Mouse (Mus musculus) layer of hippocampus, postnatal 36 days (tissue): ENCODE data around the gene Maf. TPM values are rescaled to one million over a fixed set of nuclear protein-coding genes. Genes with fewer than 3 reads are reported as not detected.

ENCODE experiments used
- DNase-seq, 2 experiments: peaks; one replicate each; pipeline ENCODE4 v3.0.0; 2022
- total RNA-seq, 2 experiments: library from RNA; stranded (reverse); gene quantifications; 2 replicates each; pipeline ENCODE4 v1.2.3; 2021

Maf gene
- 10 to 100 TPM; 18.5 to 19.5 TPM for total RNA-seq

DNA sequence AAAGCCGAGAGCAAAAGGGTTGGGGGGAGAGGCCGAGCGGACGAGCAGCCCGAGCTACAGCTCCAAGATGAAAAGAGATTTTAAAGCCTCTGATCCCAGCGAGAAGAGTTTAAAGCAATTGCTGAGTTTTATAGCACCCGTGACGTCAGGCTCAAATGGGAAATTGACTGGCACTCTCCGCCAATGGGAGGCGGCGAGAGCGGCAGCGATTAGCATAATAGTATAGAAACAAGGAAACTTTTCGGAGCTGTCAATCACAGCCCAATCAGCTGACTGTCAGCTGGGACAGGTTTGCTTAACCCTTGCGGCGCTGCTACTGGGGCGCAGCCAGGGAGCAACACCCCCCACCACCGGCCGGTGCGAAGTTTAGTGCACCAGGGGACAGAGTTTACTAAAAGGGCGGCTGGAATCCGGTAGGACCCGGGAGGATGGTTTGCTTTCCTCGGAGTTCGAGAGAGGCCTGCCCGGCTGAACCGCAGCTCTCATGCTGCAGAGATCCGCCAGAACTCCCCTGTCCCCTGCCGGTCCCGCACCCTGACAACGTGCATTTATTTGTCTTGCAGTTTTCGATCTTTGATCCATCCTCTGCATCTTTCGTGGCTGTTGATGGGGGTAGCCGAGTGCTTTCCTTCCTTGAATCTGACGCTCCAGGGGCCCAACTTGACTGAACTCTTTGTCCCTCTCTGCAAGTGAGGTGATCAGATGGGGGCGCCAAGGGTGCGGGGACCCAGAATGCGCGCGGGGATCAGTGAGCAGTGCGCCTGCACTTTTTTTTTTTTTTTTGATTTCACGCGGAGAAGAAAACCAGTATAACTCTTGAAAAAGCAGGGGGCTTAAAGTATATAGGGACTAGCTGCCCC, at the start of gene Maf:
Gene Maf (minus strand): TSS at position 64 of the 860 bp plus-strand sequence.
- peak; percentile 61 to 66 for DNase-seq

DNA sequence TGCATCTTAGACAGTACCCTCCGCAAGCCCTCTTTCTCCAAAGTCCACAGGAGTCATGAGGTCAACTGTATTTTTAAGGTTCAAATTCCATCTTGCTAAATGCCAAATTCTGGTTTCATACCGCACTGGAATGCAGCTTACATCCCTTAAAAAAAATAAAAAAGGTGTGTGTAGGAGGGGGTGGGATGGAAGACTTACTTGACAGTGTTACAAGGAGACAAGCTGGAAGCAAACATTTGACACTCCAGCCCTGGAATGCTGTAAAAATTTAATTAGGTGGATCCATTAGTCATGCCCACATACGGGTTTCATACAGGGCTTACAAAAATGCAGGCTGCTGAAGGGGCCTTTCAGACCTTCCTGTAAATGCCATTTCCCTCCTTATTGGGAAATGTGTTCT, 49.4 kb upstream of the Maf start:
- DNase-seq, result no peak

DNA sequence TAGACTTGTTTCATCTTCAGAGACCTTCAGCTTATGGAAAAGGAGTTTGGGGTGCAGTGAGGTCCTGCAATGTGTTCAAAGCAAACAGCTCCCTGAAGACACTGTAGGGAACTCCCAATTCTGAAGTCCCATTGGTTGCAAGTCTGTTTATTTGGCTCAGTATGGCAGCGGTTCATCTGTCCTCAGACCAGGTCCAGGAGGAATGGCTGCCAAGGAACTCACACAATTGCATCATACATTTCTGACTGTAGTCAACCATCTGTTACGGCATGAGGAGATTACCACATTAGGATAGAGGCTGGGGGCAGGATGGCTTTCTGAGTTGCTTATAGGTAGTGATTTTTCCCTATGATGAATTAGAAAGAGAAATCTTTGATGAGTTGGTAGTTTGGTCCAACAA, 48.4 kb upstream of the Maf start:
- no peak for DNase-seq

DNA sequence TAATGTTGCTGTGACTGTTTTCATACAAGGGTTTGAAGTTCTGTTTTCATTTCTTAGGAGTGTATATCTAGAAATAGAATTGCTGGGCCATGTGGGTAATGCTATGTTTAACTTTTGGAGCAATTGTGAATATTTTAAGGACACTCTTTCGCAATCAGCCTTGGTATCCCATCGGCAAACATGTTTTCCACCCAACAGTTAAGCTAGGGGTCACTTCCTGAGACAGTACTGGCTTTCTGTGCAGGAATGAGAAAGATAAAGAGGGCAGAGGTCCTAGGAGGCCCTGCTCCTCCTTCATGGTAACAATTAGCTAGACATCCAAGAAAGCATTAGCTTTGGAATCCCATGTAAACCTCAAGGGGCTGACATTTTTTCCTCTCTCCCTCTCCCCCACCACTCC, 47.1 kb upstream of the Maf start:
- DNase-seq, result no peak

DNA sequence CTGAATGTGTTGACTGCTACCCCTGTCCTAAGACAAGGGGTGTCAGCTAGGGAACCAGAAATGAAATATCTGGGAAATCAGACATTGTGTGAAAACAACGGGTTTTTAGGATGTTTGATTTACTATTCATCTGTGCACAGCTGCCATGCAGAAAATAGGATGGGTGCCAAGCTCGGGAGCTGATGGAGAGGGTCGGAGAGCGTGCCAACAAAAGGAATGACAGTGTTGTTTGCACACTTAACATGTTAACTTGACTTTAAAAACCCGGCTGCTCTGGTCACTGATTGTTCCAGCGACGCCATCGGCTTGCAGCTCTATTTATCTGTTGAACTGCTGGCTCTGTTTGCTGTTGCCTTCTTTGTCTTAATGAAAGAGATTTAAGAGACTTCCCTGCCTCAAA, 46.2 kb upstream of the Maf start:
- DNase-seq, result no peak

DNA sequence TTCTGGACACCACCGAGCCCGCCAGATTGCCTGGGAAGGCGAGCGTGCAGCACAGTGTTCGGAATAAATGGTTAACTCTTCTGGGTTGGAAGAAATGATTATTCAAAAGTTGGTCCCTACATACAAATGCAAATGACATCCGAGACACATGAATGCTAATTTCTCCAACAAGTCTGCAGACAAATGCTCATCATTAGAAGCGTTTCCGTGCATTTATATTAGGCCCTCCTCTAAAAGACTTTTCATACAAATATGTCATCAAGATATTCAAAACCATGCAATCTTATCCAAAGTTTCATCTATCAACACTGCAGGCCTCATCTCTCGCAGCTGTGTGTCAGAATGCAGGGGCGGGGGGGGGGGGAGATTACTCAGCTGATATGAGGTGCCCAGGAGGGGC, 39.8 kb upstream of the Maf start:
- no peak for DNase-seq

DNA sequence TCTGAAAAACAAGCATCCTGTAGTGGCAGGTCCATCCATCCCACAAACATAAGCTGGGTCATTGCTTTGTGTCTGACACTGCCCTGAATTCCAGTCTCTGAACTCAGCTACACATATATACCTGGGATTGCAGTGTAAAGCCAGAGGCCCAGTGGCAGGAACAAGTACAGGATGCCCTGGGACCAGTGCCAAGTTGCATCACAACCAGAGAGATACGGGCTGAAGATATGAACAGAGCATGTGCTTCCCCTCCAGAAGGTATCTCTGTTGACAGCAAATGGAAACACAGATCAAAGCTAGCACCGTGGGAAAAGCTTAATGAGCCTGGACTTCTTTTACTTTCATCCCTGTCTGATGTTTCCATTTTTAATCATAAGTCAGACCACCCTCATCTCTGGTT, 38.1 kb upstream of the Maf start:
- DNase-seq, result no peak

DNA sequence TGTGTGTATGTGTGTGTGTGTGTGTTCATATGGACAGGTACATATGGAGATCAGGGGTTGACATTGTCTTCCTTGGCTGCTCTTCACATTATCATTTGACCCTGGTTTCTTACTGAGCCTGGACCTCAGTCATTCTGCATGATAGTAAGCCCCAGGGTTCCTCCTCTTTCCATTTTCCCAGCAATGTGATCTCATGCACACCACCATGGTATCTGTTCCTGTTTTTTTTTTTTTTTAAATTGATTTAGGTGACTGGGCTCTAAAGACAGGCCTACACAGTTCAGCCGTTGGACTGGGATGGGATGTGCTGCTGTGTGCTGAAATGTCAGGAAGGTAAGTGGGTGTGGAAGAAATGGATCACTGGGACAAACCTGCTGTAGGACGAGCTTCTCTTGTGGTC, 35.8 kb upstream of the Maf start:
- no peak for DNase-seq

DNA sequence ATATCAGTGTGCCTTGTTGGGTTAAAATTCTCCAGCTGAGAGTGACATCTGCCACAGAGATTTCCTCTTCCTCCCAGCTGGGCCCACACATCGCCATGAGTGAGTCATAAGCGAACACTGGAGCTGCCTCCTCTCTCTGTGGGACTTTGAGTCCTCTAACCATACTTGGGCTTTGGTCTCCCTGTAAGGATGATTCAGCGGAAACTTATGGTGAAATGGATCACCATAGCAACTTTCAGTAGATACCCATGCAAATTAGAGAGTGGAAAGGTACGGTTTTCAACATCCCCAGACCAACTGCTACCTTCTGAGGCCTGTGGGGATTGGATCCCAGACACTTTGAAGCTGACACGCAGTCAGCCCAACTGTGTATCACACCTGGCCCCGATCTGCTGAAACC, 35.1 kb upstream of the Maf start:
- DNase-seq, result no peak

DNA sequence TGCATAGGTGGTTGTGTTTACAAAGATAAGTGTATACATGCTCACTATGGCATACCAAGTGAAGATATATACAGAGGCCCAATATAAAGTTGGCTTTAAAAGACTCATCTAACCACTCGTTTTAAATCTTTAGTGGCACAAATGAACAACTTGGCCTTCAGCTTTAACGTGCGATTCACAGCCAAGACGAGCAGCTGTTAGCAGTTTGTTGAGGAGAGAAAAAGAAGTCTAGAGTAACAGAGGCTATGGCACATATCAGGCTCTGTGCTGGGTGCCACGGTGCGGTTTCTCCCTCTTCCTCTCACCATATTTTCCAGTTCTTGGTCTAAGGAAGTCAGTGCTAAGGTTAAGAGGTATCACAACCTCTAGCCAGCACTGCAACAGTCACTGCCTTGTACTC, 34.4 kb upstream of the Maf start:
- DNase-seq, result no peak

DNA sequence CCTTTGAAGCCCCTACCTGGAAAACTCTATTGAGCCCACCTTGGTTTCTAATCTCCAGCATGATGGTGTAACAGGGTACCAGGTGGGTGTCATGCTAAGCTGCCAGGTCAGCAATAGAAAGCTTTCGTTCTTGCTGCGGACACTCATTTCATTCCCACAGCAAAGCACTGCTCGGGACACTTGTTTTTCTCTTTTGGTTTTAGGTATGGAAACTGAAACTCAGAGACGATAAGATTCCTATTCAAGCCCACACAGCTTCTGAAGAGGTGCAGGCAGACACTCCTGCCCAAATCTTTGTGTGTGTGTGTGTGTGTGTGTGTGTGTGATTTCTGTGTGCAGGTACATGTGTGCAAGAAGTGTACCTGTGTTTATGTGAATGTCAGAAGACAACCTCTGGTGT, 32.2 kb upstream of the Maf start:
- DNase-seq, result no peak

DNA sequence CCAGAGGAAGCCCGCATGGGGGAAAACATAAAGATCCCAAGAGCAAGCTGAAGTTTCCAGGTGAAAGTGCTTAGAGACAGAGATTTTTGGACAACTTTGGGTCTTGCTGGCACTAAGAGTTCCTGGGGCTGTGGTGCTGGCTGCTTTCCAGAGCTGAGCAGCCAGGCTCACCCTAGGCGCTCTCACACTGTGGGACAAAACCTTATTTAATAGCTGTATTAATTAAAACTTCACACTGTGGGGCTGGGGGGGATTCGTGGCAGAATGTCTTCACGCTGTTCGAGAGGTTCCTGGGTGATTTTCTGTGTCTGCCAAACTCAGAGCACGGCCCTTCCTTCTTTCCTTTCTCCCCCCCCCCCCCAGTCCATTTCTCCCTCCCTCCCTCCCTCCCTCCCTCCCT, 24.8 kb upstream of the Maf start:
- no peak for DNase-seq

DNA sequence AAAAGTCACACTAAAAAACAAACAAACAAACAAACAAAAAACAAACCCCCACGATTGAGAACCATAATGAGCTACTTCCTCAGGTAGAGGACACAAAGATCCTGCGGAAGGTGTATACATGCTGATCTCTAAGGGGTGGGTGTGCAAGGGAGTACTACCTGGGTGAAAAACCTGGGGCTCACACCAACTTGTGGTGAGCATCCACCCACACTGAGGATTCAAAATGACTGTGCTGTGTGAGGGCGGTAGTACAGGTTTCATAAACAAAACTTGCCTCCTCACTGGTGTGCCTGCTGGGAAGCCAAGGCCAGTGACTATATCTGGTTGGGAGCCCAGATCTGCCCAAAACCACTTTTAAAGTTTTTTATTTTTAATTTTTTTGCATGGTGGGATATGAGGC, 19.2 kb upstream of the Maf start:
- no peak for DNase-seq

DNA sequence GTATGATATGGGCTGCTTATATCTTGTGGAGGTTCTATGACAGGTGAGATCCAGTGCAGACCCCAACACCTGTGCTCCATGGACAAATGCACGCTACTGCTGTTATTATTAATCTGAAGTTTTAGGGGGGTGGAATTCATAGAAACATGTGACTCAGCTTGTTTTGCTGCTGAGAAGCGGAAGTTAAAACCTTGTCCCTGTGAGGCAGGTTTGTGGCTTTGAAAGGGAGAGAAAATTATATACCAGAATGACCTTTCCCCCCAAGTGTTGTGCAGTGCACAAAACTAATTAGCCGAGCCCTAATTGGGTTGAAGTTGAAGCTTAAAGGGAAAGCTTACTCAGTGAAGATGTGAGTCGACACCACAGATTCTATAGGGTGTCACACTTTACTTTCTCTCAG, 18.6 kb upstream of the Maf start:
- no peak for DNase-seq

DNA sequence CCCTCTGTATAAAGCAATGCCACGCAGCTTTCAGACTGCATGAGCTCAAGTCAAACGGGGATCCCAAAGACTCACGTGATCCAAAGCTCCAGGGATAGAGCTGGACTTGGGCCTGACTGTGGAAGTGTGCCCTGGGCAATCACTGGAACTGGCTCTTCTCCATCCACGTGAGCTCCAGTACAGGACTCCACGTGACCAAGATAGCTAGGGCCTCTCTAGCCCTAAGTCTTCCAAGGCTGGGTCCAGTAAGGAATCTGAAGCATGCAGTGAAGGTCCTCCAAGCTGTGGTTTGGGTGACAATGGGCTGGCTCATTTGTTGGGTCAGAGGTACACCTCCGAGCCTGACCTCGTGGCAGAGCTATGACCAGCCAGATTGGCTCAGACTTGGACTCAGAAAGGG, 11.5 kb upstream of the Maf start:
- DNase-seq, result no peak

DNA sequence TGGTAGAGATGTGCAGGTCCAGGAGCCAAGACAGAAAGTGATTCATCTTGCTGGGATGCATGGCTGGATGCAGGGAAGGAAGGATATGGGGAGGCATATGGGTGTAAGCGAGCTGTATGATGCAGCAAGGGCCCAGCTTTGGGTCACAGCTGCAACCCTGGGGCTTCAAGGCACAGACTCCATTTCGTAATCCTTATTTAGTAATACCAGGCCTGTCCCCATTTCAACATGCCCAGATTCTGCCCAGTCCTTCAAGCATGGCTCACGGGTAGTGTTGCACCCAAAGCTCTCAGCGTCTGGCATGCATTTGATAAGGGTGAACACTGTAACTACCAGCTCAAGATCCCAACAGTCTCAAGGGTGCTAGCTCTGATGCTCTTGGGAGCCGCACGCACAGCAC, 11.0 kb upstream of the Maf start:
- DNase-seq, result no peak

DNA sequence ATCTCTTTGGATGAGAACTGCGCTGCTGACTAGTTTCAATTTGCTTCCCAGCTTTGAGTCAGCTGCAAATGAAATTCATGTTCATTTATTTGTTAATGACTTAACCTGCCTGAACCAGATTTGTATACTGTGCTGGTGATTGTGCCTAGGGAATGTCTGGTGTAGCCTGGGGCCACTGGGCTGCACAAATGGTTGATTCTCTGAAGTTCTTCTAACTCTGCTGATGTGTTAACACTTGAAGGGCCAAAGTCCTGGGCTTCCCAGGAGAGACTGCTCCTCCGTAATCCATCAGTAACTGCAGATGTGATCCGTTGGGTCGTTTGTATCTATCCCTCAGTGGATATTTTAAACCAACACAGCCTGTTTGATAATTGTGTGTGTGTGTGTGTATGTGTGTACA, 7.7 kb upstream of the Maf start:
- no peak for DNase-seq

DNA sequence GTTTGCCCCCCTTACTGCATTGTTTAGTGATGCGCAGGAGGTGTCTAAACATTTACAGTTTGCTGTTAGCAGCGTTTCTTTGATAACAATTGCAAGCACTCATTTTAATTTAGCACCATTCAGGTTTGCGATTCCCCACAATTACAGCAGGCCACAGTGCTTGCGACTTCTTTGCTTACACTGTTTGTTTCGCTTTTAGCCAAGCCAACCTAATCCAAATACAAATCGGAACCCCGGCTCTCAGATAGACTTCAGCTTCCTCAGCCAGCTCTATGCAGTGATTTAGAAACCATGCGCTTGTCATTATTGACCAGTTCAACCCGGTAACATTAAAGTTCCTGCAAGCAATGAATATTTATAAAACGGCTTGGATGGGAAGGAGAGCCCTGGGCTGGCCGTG, 3.5 kb upstream of the Maf start:
- no peak for DNase-seq

DNA sequence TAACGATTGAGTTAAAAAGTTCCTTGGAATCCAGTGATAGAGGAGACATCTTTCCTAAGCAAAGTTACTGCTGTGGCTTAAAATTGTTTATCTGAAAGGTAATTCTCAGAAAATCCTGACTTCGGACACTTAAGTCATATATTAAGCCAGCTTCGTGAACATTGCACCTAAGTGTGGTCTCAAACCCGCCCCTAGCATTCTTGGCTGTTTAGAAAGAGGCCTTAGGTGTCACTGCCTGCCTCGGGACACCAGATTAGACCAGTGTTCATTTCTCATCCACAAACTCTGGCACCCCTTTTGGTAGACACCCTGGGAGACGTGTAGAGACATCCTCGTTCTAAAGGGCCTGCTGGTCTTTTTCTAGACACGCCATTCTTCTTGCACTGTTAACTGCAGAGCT, 2.3 kb upstream of the Maf start:
- DNase-seq, result no peak

DNA sequence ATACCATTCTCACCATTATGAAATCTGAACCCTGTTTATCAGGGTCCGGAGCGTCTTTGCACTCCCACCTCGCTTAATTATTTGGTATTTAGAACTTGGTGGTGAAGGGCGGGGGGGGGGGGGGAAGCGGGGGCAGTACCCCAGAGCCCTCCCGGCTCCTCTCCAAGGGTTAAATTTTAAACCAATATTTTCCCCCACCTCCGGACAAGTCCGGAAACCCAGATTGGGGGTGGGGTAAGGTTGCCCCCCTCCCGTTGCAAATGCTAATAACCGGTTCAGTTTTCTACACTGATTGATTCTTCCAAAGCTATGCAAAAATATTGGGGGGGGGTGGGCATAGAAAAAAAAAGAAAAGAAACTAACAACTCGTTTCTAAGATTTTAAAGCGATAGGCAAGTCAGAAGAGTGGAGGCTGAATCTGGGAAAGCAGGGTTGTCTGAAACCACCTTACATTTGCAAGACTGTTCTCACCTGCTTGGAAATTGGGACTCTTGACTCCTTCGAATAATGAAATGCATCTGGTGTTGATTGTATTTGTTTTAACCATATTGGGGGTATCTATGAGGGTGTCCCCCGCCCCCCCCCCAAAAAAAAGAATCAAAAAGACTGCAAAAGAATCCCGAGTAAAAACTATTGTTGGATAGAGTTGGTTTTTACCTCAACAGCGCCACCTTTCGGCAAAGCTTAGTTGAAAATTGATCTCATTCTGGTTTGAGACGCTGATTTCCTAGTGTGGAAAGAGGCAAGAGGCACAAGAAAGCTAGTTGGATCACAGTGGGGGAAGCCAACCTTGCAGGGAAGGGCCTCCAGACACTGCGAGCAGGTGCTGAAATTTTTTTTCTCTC, 1.6 kb upstream of the Maf start:
- peak; percentile 46 to 69 for DNase-seq

DNA sequence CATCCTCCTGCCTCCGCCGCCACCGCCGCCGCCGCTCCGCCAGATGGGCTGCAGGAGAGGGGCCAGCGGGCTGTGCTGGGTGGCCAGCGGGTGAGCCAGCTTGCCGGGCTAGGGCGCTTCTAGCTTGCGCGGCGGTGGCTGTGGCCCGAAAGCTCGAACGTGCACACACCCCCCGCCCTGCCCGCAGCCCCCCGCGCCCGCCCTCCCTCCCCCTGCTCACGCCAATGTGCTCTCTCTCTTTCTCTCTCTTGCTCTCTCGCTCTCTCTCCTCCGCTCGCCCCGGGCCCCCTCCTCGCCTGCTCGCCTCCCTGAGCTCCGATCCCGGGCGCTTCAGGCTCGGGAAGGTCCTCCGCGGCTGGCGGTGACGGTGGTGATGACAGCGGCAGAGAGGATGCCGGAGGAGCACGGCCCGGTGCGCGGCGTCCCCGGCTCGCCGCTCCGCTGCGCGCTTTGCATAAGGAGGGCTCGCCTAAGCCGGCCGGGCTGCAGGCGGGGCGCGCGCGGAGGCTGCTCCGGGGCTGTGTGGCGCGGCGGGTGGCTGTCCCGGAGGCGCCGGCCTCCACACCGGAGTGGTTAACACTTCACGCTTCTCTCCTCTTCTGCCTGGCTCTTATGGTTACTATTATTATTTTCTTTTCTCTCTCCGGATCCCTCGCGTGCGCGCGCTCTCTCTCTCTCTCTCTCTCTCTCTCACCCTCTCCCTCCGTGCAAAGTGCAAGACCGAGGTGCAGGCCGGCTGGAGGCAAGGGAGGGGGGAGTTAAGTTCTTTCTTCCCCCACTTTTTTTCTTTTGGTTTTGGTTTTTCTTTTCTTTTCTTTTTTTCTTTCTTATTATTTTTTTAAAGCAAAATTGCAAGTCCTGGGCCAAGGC, 498 bp downstream of the Maf start:
- peak; percentile 41 to 47 for DNase-seq

DNA sequence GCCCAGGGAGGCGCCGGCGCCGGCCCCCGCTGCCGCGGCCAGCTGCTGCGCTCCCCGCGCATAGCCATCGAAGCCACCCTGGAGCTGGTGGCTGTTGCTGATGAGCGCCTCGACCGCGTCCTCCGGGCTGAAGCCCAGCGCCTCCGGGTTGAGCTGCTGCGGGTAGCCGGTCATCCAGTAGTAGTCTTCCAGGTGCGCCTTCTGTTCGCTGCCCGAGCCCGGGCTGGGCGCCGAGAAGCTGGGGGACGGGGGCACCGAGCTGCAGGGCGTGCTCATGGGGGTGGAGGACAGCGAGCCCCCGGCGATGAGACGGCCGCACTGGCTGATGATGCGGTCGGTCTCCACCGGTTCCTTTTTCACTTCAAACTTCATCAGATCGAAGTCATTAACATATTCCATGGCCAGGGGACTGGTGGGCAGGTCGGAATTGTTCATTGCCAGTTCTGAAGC, 1.2 kb downstream of the Maf start:
- DNase-seq, result peak in 1 of 2 experiments; percentile 17

DNA sequence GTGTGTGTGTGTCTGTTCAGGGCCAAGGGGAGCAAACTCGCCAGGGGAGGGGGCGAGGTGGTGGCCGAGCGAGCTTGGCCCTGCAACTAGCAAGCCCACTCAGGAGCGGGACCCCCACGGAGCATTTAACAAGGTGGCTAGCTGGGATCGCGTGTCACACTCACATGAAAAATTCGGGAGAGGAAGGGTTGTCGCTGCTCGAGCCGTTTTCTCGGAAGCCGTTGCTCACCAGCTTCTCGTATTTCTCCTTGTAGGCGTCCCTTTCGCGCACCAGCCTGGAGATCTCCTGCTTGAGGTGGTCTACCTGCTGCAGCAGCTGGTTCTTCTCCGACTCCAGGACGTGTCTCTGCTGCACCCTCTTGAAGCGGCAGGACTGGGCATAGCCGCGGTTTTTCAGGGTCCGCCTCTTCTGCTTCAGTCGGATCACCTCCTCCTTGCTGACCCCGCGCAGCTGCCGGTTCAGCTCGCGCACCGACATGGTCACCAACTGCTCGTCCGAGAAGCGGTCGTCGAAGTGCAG, 1.9 kb downstream of the Maf start:
- DNase-seq, result no peak
